Mouse (Mus musculus) layer of hippocampus, postnatal 14 days (tissue): ENCODE measurements around the gene Cpsf3. TPM values are rescaled to one million over a fixed set of nuclear protein-coding genes. Genes with fewer than 3 reads are reported as not detected.

Source experiments
- DNase-seq, 2 experiments: peaks; one replicate each; pipeline ENCODE4 v3.0.0; 2021 to 2022; ENCODE audit warnings: low spot score in 2 of 2, mixed read lengths in 1 of 2
- total RNA-seq, 2 experiments: library from RNA; stranded (reverse); gene quantifications; 2 replicates each; pipeline ENCODE4 v1.2.3; 2021

Cpsf3 gene
- total RNA-seq, 2 experiments from 2014 or later = 51.3 to 64.0 TPM

GRCm38 (mm10) chr12:21330961-21331576, 45.9 kb downstream of the Cpsf3 start:
- DNase-seq = no peak

GRCm38 (mm10) chr12:21331711-21332110, 46.5 kb downstream of the Cpsf3 start:
- DNase-seq = no peak

- no peak for DNase-seq
These were observed 47.8 kb downstream of the Cpsf3 start for GRCm38 (mm10) chr12:21333021-21333420.

- no peak for DNase-seq
These were observed 48.6 kb downstream of the Cpsf3 start for GRCm38 (mm10) chr12:21333766-21334165.

- peak; percentile 37 to 84 for DNase-seq
These were observed 50.7 kb downstream of the Cpsf3 start for GRCm38 (mm10) chr12:21335869-21336268.

- DNase-seq = no peak
These were observed 52.0 kb downstream of the Cpsf3 start for GRCm38 (mm10) chr12:21337171-21337570.

GRCm38 (mm10) chr12:21340674-21341073, 55.5 kb downstream of the Cpsf3 start:
- no peak for DNase-seq

GRCm38 (mm10) chr12:21346972-21347371, 61.8 kb downstream of the Cpsf3 start:
- no peak for DNase-seq

GRCm38 (mm10) chr12:21350113-21350876, 65.1 kb downstream of the Cpsf3 start:
- DNase-seq = no peak

- no peak for DNase-seq
These were observed 68.5 kb downstream of the Cpsf3 start for GRCm38 (mm10) chr12:21353681-21354080.

GRCm38 (mm10) chr12:21362686-21363085, 77.5 kb downstream of the Cpsf3 start:
- no peak for DNase-seq

- no peak for DNase-seq
These were observed 78.0 kb downstream of the Cpsf3 start for GRCm38 (mm10) chr12:21363195-21363594.

Other genes with a start within 250 kb of the Cpsf3 start
- gene Itgb1bp1, start 893 bp downstream of the Cpsf3 start, total RNA-seq = 10 to 100 TPM; 38.9 to 39.7 TPM
- 10 to 100 TPM; 17.6 to 19.2 TPM for gene Iah1, start 31.0 kb downstream of the Cpsf3 start, total RNA-seq
- gene Adam17, start 88.2 kb downstream of the Cpsf3 start, total RNA-seq = 10 to 100 TPM; 22.8 to 26.3 TPM
- 100 to 1,000 TPM; 556 to 594 TPM for gene Ywhaq, start 132.2 kb downstream of the Cpsf3 start, total RNA-seq